Mouse (Mus musculus) retina, postnatal 1 day (tissue): Measurements from ENCODE around the gene Rnf212b.

Experiments
- DNase-seq: peaks from one replicate; pipeline ENCODE4 v3.0.0-alpha.2; 2012

The Rnf212b gene

DNA sequence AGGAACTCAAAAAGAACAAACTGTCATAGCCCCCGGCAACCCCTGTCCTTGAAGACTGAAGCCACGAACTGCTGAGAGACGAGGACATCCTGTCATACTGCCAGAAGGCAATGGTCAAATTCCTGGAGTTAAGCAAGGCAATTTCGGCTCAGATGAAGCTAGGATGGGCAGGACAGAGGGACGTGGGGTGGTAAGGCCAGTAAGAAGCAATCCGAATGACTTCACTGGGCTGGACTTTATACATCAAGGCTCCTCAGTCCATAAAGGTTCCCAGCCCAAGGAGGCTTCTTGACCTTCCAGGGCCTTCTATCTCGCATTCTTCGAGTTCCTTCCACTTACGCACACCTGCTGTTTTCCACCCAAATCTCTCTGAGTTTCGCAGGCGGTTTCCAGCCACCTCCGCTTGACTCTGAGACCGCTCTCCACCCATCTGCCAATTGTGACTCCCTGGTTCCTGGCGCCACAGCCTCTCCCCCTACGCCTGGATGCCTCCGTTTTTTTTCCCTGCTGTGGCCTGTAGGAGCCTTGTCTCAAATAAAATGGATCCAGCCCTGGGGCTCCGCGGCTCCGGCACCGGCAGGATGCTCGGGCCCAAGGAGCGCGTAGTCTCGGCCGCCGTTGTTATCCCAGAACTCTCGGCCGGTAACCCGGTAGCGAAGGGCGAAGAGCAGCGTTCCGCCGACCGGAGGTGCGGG, 62.0 kb downstream of the Rnf212b start:
- no peak for DNase-seq

DNA sequence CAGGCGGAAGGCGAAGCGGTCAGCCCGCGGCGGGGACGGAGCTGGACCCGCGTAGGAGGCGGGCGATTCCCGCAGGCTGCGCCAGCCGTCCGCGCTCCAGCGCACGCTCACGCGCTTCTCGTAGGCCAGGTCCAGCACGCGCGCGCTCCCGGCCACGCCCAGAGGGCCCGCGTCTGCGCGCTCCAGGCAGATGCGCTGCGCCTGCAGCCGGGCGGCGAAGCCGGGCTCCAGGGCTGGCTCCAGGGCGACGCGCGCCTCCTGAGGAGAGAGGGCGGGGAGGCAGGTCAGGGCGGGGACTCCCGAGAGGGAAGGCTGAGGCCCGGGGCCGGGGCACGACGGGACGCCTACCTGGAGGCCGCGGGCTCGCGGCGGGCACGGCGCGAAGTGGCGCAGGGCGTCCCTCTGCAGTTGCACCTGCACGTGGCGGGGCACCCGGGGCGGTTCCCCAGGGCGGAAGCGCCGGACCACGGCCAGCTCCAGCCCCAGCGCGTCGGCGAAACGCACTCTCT, 62.7 kb downstream of the Rnf212b start:
- peak; percentile 95 for DNase-seq

DNA sequence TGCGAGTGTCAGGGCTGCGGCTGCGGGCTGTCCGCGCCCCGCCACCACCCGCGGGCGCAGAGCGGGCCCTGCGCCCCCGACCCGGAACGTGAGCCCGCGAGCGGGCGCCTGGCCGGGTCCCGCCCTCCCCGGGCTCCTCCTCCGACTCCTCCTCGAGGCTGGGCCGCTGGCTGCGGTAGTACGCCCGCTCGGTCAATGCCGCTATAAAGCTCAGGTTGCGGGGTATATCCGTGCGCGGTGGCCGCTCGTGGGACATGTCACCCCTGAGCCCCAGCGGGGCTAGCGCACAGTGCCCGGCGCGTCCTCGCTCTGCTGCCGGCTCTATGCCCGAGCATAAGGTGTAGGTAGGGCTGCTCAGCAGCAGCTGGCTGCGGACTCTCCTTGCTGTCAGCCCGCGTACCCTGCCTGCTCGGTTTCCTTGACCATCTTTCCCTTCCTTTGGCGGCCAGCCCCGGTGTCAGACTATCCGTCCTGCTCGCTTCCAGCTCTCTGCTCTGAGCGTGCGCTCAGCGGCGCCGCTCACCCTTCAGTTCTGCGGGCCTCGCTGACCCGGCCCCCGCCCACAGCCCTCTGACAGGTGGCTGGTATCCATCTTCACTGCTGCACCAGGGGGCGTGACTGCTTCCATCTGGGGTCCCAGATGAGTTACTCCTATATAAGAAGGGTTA, 63.2 kb downstream of the Rnf212b start, which contains the start of gene Ppp1r3e:
Ppp1r3e (minus strand) TSS at position 503 of the 668 bp plus-strand sequence.
- peak; percentile 79 for DNase-seq

DNA sequence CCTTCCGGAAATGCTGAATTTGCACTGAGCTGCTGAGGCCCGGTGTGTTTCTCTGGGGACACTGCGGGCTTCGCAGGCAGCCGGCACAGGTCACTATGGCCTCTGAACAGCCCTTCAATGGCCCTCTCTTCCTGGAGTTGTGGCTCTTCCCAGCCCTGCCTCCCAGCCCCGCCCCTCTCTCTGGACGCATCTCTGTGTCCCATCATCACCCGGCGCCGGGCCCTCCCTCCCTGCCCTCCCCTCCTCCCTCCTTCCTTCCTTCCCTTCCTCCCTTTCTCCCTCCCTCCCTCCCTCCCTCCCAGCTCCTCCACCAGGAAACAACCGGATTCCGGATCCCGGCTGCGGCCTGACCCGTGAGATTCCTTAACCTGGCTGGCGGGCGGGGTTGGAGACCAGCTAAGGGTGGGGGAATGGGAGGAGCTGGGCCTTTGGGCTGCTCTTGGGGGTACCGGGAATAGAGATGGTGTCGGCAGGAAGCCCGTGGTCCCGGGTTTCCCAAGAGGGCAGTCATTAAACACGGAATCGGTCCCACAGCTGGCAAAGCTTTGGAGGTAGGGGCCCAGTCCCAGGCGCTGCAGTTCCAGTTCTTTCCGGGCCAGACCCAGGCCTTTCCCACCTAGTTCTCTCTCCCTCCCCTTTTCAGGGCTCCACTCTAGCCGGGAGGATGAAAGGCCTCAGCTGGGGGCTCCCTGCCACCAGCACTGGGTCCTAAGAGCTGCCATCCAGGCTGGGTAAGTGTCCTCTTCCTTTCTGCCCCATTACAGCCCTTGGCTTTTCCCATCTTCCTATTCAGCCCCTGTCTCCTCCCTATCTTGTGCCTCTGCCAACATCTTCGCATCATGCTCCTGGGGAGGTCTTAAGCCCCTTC, 69.4 kb downstream of the Rnf212b start, which contains the start of the genes Bcl2l2 and Gm20521:
Bcl2l2 (plus strand) TSS at position 224 of the 868 bp plus-strand sequence.
Gm20521 (plus strand) TSS at position 288 of the 868 bp plus-strand sequence.
- DNase-seq: peak; percentile 94

DNA sequence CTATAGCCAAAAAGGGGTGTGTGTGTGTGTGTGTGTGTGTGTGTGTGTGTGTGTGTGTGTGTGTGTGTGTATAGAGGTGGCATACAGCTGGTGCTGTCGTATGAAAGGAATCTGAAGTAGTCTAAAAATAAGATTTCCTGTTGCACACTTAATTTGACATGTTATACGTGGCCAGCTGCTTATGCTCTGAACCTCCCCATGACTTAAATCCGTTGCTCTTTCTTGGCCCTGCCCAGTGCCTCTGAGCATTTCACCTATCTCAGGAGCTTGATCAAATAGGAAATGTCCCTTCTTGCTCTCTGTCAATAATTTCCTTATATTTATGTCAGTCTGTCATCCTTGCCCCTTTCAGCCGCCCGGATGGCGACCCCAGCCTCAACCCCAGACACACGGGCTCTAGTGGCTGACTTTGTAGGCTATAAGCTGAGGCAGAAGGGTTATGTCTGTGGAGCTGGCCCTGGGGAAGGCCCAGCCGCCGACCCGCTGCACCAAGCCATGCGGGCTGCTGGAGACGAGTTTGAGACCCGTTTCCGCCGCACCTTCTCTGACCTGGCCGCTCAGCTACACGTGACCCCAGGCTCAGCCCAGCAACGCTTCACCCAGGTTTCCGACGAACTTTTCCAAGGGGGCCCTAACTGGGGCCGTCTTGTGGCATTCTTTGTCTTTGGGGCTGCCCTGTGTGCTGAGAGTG, 70.2 kb downstream of the Rnf212b start:
- no peak for DNase-seq

DNA sequence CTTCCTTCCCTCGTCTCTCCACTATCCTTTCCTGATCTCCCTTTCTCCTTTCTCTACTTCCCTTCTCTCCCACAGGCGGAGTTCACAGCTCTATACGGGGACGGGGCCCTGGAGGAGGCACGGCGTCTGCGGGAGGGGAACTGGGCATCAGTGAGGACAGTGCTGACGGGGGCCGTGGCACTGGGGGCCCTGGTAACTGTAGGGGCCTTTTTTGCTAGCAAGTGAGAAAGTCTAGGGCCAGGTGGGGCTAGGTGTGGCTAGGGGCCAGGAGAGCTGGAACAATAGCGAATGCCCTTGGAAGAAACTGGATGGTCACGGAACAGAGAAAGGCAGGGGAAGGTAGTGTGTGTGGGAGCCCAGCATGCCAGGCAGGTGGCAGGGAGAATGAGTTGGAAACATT, 71.4 kb downstream of the Rnf212b start:
- DNase-seq: no peak

DNA sequence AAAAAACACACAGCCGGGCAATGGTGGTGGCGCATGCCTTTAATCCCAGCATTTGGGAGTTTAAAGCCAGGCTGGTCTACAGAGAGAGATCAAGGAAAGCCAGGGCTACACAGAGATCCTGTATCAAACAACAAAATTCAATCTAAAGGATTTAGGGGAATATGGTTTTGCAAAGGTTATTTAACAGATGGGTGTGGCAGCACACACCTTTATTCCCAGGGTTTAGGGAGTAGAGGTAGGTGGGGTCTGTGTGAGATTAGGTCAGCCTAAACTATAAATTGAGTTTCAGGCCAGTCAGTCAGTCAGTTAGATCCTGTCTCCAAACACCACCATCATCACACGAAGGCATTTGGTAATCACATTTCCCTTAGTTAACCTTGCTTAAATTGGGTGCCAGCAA, 78.3 kb downstream of the Rnf212b start, which contains the start of gene Pabpn1:
Pabpn1 (plus strand) TSS at position 301 of the 400 bp plus-strand sequence.
- DNase-seq: no peak

DNA sequence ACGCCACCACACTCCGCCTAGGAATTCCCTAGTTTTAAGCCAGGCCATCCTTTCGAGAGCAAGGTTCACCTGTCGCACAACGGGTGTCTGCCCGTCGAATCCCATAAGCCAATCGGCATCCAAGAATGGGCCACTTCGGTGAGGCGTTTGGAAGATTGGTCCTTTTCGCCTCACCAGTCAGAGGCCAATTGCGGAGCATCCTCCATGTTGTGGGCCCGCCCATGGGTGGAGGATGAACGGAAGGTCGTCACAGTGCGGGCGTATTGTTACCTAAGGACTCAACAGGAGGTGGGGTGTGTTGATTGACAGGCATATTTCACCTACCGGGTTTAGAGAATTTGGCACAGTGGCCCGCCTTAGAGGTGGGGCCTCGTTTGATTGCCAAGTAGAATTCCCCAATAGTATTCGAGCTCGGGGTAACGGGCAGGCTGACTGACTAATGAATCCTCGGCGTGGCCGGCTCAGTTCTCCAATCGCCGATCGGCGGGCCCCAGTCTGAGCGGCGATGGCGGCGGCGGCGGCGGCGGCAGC, 79.8 kb downstream of the Rnf212b start:
- peak; percentile 100 for DNase-seq

DNA sequence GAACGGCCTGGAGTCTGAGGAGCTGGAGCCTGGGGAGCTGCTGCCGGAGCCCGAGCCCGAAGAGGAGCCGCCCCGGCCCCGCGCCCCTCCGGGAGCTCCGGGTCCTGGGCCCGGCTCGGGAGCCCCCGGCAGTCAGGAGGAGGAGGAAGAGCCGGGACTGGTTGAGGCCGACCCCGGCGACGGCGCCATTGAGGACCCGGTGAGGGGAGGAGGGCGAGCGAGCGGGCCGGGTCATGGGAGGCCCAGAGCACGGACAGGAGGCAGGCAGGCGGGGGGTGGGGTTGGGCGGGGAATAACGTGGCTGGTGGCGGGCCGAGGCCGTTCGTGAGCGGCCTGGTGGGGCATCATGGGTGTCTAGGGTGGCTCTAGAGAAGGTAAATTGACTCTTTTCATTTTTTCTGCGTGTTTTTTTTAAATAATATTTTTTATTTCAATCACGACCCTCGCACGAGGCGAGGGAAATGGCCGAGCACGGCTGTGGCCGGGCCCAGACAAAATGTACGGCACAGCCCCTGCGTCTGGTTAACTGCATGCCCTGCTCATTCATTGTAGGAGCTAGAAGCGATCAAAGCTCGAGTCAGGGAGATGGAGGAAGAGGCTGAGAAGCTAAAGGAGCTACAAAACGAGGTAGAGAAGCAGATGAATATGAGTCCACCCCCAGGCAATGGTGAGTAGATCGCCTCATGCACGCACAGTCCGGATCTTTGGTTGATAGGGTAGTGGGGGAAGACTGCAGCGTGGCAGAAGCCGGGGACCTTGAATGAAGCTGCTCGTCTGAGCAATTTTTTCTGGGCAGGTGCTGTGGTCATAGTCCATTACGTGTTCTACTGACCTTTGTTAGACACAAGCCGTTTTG, 80.6 kb downstream of the Rnf212b start:
- DNase-seq: peak; percentile 71

DNA sequence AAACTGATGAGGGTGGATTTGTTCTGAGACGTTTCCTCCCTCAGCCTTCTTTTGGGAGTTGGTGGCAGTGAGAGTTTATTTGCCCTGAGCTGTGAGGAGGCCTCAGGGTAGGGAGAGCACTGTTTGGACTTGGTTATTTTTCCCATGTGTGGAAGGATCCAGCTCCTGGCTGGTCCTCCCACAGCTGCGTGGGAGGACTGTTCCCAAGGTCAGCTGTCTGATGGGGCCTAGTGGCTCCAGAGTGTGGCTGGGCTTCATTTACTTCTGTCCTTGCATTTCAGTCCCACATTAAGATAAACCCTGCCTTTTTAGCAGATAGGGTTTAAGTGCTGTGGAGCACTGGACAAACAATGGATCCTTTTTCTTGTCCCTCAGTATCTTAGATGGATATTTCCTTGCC, 83.5 kb downstream of the Rnf212b start:
- no peak for DNase-seq

DNA sequence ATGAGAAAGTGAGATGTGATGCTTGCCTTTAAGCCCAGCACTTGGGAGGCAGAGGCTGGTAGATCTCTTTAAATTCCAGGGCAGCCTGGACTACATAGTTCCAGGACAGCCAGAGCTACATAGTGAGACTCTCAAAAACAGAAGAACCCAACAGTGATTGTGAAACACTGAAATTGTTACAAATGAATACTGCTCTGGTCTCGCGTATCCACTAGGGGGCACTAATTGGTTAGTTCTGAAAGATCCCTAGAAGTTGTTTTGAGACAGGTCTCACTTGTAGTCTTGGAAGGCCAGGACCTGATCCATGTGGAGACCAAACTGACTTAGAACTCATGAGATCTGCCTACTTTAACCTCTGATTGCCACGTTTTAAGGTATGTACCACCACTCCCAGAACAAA, 86.4 kb downstream of the Rnf212b start:
- peak; percentile 89 for DNase-seq

DNA sequence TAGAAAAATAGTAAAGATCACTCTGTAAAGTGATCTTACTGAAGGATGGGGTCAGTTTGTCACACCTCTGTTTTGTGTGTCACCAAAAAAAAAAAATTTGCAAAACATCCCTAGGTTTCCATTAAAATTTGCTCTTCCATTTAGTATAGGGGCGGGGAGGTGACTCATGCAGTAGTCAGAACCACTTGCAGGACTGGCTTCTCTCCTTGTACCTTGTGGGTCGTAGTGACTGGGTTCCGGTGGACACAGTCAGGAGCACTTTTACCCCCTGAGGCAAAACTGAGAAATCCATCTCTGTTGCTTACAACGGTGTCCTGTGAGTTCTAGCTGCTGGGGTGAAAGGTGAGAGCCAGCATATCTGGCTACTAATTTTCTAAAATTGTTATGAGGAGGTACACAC, 89.7 kb downstream of the Rnf212b start:
- DNase-seq: no peak
